Mouse (Mus musculus) cerebellum, postnatal 10 days (tissue): ENCODE measurements around the gene Myoz1.
"Not testable (repeated sequence)": the region's sequence is repeated elsewhere in the genome, so short reads cannot be mapped to it uniquely, and the experiment has no call there.

Source experiments
- DNase-seq, 2 experiments: peaks; one replicate each; pipeline ENCODE4 v3.0.0; 2021; ENCODE audit warnings: mixed read lengths in 2 of 2

Myoz1 gene

GRCm38 (mm10) chr14:20637818-20638574 lies 18.3 kb downstream of the Myoz1 start:
- DNase-seq, result no peak

GRCm38 (mm10) chr14:20636968-20637367 lies 19.4 kb downstream of the Myoz1 start:
- DNase-seq, result not testable (repeated sequence)

- DNase-seq, result no peak
Measured at GRCm38 (mm10) chr14:20635546-20635945, 20.8 kb downstream of the Myoz1 start.

GRCm38 (mm10) chr14:20631253-20631652 lies 25.1 kb downstream of the Myoz1 start:
- DNase-seq, result no peak

GRCm38 (mm10) chr14:20626971-20627370 lies 29.4 kb downstream of the Myoz1 start:
- peak; percentile 20 to 30 for DNase-seq

- DNase-seq, result no peak
Measured at GRCm38 (mm10) chr14:20626447-20626846, 29.9 kb downstream of the Myoz1 start.

GRCm38 (mm10) chr14:20622907-20623306 lies 33.4 kb downstream of the Myoz1 start:
- no peak for DNase-seq

- no peak for DNase-seq
Measured at GRCm38 (mm10) chr14:20622412-20622811, 33.9 kb downstream of the Myoz1 start.

- no peak for DNase-seq
Measured at GRCm38 (mm10) chr14:20621903-20622302, 34.4 kb downstream of the Myoz1 start.

- no peak for DNase-seq
Measured at GRCm38 (mm10) chr14:20619131-20619530, 37.2 kb downstream of the Myoz1 start.

GRCm38 (mm10) chr14:20618211-20618610 lies 38.1 kb downstream of the Myoz1 start:
- no peak for DNase-seq

GRCm38 (mm10) chr14:20616421-20616820 lies 39.9 kb downstream of the Myoz1 start:
- DNase-seq, result no peak

- no peak for DNase-seq
Measured at GRCm38 (mm10) chr14:20615075-20615474, 41.3 kb downstream of the Myoz1 start.

GRCm38 (mm10) chr14:20612820-20613219 lies 43.5 kb downstream of the Myoz1 start:
- no peak for DNase-seq

GRCm38 (mm10) chr14:20610146-20610545 lies 46.2 kb downstream of the Myoz1 start:
- DNase-seq, result no peak

- no peak for DNase-seq
Measured at GRCm38 (mm10) chr14:20609519-20609918, 46.8 kb downstream of the Myoz1 start.

- no peak for DNase-seq
Measured at GRCm38 (mm10) chr14:20607396-20608126, 48.8 kb downstream of the Myoz1 start.

- DNase-seq, result no peak
Measured at GRCm38 (mm10) chr14:20601287-20601686, 55.1 kb downstream of the Myoz1 start.

GRCm38 (mm10) chr14:20600203-20600602 lies 56.1 kb downstream of the Myoz1 start:
- DNase-seq, result no peak

GRCm38 (mm10) chr14:20599542-20599941 lies 56.8 kb downstream of the Myoz1 start:
- no peak for DNase-seq
